Mouse (Mus musculus): ENCODE measurements around the gene Scn1b.

Scn1b gene

DNA sequence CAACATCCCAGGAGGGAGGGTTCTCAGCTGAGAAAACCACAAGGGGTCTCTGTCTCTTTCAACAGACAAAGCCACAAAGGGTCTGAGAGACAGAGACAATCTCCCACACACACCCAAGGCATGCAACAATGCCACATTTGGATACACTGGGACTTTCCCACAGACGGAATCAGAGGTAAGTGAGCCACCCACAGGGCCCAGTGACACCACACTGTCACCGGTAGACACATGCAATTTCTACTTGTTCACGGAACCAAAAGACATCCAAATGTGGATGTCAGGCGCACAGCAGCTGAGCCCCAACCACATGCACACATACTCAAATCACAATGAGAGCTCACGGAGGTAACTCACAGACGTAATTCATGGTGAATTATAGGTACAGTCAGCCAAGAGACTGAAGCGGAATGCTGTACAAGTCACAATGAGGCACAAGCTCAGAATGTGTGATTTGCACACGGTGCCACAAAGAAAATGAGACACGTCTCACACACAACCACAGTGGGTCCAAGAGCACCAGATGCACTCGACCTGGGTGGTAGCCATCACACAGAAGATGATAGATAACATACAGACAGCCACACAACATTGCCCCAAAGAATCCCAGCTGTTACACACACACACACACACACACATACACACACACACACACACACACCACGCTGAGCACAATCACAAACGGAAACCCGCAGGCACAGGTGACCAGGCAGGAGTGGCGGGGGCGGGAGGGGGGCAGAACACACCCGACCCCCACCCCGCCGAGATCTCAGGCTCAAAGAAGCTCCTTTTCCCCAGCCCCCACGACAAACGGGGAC, 23.2 kb upstream of the Scn1b start:
- in situ Hi-C loops (cut with MseI, MboI): no loop called here

DNA sequence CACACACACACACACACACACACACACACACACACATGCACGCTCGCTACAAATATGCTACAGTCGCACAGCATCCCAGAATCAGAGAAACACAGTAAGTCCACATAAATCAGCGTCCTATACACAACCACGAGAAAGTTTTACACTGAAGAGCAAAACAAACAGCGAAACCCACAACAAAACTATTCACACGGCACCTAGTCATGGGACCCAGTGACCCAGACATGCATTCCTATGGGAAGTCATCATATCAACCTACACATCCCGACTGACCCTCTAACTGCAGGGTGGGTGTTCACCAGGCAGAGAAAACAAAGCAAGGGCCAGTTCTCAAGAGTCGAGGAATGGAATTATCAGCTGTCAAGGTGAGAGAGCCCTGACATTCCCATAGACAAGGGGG, 22.5 kb upstream of the Scn1b start:
- in situ Hi-C loops (cut with MseI, MboI): no loop called here

DNA sequence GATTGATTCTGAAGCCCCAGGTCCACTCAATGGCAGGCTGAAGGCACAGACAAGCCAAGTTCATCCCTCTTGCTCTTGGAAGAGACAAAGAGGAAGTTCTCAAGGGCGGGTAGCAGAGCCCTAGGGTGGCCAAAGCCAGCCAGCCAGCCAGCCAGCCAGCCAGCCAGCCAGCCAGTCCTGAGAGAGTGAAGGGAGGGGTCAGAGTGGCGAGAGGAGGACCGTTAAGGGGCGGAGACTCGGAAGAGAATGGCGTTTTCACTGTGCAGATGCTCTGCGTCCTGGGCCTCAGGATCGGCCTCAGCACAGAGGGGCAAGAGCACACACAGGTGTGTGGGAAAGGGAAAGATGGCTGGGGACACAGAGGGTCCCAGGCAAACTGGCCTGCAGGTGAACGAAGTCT, 22.0 kb upstream of the Scn1b start:
- in situ Hi-C loops (cut with MseI, MboI): no loop called here

DNA sequence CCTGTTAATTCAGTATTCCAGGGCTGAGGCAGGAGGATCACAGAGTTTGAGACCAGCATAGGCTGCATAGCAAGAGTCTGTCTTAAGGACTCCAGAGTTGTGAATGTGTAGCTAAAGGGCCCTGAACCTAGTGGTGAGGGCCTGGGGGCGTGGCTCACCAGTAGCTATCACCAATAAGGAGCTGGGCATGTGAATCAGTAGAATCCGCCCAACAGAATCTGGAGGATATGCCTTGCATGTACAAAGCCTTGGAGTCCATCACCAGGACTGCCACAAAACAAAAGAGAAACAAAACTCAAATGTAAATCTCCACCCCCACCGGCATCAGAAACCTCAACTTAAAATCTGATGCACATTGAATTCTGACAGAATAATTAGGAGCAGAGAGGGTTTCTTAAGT, 21.3 kb upstream of the Scn1b start:
- in situ Hi-C loops (cut with MseI, MboI): no loop called here

DNA sequence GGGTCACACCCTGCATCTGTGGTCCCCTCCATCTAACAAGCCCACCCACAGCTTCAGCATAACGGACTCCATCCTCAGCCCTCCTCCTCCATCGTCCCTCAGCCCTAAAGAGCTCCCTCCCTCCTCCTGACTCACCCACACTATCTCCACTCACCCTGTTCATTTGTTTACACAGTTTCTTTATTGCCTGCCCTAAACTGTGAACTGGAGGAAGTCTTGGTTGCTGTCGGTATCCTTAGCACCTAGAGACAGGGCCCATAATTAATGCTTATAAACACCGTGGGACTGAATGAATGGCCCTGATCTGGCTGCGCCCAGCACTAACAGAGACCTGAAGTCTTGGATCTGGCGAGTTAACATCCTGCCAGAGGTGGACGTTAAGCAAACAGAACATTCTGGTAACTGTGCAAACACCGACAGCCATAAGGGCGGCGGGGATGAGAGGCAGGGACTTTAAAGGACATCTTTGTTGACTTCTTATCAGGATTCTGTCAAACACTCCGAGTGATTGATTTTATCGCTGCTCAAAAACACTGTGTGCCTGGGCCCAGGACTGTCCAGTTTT, 18.9 kb upstream of the Scn1b start:
- in situ Hi-C loops (cut with MseI, MboI): no loop called here

DNA sequence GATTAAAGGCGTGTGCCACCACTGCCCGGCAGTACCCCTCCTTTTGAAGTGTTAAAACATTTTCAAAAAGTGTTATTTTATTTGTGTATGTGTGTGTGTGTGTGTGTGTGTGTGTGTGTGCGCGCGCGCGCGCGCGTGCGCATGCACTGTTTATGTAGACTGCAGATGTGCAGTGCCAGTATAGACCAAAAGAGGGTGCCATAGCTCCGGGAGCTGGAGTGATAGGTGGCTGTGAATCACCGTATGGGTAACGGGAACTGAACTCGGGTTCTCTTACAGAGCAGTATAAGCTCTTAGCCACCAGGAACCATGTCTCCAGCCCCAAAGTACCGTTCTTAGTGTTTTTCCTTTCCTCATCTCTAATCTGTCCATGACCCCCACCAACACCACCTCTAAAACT, 18.1 kb upstream of the Scn1b start:
- in situ Hi-C loops (cut with MseI, MboI): no loop called here

DNA sequence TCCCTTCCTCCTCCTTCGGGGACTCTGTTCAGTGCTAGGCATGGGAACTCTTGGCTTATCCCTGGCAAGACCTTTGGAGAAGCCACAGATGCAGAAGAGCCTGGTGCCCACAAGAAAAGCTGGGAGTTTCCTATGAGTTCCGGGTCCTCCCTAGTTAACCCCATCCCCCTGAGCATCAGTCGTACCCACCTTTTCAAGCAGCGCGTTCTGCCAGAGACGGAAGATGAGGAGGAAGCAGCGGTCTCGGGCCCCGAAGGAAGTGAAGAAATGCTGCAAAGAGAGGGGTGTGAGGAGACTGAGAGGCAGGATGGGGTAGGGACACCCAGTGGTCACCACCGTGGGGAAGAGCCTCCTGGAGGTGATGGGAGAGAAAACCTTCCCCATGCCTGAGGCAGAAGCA, 14.1 kb upstream of the Scn1b start:
- in situ Hi-C loops (cut with MseI, MboI): no loop called here

DNA sequence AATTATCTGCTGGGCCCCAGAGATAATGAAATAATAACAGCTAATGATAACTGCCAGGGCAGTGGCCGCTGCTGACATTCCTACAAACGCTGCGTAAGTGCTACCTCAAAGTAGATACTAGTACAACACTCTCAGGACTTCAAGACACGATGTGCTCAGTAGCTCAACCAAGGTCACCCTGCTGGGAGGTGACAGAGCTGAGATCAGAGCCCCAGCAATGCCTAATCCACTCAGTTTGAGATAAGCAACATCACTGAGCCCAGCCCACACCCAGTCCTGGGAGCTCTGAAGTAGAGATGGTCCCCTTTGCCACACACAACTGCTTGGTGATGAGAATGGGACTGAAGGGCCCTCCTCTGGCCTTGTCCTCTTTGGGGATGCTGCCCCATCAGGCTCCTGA, 13.5 kb upstream of the Scn1b start:
- in situ Hi-C loops (cut with MseI, MboI): no loop called here

DNA sequence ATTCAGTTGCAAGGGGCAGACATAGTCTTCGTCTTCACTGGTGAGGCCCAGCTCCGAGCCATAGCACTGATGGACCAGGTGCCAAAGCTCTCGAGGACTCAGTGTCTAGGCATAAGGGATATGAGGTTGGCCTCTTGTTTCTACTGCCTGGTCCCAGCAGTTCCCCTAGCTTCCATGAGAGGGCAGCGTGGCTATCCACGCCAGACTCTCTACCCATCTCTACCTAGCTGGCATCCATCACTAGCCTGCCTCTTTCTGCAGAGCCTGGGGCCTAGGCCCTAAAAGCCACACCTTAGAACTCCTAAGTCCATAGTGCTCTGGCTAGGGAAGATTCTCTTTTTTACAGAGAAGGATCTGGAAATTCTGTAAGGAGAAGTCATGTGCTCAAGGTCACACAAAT, 13.0 kb upstream of the Scn1b start:
- in situ Hi-C loops (cut with MseI, MboI): no loop called here

DNA sequence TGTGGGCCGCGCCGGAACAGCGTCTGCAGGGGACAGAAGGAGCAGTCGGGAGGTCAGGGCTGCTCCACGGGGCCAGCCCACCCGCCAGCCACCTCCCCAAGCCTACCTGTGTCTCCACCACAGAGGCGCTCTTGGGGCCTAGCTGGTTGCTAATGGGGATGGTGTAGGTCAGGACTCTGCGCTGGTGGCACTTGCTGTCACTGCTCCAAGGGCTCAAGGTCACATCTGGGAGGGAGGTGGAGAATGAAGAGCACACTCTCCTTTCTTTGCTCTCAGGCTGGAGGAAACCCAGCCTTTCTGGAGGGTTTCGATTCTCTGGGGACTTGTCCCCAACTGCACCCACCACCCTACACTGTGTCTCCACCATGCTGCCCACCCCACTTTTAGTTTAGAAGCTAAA, 8.9 kb upstream of the Scn1b start:
- in situ Hi-C loops (cut with MseI, MboI): no loop called here

DNA sequence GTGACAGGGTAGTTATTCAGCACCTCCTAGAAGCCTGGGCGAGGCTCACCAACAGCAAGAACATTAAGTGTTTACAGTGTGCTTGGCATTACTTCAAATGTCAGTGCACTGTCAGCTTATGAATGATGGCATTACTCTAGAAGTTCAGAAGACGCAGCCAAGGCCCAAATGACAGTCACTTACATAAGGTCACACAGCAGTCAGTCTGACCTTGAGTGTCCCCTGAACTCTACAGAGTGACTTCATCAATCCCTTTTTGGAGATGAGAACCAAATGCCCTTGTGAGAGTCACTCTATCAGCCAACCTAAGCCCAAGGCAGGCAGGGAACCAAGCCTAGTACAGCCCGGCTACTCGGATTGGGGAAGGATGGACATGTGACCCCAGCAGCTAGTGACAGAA, 5.1 kb upstream of the Scn1b start:
- in situ Hi-C loops (cut with MseI, MboI): loop anchor here in 1 of 2 experiments (5.0 kb wide), 1 partner anchor 40 kb away; no protein-coding TSS in a partner anchor

DNA sequence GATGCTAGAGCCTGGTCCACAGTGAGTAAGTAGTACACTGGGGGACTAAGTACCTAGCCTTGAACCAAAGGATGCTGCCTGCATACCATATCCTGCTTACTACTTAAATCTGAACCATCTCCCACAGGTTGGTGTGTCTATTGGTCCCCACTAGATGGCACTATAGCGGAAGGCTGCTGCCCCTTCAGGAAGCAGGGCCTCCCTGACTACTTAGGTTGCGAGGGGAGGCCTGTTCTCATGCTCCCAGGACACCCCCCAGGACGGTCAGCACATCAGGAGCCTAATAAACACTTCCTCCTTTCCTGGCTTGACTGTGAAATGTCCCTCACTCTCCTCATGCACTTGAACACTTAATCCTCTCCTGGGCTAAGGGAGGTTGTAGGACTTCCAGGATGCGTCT, 4.0 kb upstream of the Scn1b start:
- in situ Hi-C loops (cut with MseI, MboI): loop anchor here in 1 of 2 experiments (5.0 kb wide), 1 partner anchor 41 kb away; no protein-coding TSS in a partner anchor

DNA sequence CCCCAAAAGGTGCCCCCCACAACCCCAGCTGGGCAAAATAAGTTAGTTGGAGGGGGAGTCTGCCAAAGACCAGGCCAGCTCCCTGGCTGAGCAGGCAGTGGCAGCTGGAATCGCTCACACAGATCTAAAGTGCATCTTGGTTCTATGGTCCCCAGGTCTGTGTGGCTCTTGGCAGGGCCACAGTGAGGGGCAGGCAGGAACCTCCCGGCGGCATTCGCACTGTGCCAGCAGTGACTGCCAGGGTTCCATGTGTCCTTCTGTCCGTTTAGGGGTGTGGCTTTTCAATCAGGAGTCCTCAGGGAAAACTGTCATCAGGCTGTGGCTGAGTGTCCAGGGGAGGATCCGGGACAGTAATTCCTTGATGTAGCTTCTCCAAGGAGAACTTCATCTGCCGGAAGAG, 3.4 kb upstream of the Scn1b start:
- in situ Hi-C loops (cut with MseI, MboI): loop anchor here in 1 of 2 experiments (5.0 kb wide), 1 partner anchor 42 kb away; no protein-coding TSS in a partner anchor

DNA sequence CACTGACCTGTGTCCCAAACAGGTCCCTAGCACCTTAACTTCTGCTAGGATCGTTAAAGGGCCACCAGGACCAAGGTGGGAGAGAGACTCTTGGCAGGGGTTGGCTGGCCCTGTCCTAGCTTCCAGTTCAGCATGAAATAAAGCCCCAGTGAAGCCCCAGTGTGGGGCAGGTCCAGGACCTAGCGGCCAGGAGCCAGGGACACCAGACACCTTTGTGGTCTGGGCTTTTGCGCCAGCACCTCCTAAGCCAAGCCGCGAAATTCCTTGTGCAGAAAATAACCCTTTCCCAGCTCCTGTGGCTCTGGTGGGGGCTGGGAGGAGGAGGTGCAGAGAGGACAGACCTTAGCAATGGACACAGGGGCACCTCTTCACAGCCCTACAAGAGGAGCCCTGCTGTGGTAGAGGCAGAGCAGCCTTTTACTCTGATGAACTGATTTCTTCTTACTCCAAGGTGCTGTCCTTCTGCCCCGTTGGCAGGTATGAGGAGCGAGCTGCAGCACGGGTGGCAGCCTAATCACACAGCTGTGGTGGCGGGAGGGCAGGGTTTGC, 1.4 kb upstream of the Scn1b start:
- in situ Hi-C loops (cut with MseI, MboI): no loop called here

DNA sequence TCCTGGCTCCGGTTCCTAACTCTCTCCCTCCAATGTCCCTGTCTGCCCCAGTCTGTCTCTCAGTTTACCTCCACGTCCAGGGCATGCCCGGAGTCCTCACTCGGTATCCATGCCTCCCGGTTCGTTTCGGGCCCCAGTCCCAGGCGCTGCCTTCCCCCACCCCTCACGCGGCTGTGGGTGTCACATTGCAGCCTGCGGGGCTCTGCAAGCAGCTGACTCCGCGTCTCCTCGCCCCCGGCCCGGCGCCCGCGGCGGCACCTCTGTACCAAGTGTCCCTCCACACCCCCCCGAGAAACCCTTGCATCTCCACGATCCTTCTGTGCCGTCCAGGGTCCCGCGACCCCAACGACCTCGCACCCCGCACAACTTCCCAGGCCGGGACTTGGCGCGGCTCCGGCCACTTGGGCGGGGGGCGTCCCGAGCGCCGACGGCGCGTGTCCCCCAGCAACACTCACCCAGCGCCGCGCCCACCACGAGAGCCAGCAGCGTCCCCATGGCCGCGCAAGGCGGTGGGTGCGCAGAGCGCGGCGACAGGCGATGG, 522 bp downstream of the Scn1b start:
- in situ Hi-C loops (cut with MseI, MboI): no loop called here

DNA sequence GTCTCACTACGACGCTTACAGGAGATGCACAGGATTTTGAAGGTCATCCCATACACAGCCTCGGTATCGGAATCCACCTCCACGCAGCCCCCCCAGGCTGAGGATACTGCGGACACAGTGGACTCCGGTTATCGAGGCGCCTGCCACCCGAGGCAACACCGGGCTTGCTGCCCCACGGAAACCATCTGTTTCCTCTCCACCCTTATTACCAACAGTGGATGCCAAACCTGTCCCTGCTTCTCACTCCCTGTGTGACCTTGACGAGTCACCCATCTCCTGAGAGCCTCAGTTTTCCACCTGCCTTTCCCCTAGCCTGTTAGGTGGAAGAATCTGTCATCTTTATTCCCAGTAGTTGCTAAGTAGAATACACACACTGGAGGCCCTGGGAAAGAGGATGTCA, 1.7 kb downstream of the Scn1b start:
- in situ Hi-C loops (cut with MseI, MboI): no loop called here

DNA sequence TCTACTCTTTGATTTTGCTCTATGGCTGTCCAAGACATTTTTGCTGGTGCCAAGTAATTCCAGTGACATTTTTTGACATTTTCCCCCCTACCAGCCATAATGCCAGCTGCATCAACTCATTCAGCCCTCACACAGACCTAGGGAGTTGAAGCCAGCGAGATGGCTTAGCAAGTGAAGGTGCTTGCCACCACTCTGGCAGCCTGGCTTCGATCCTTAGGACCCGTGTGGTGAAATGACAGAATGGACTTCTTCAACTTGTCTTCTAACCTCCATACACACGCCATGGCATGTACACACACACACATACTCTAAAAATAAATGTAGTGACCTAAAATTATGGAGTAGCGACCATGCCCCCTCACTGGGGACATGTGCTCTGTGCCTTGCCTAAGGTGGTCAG, 2.4 kb downstream of the Scn1b start:
- in situ Hi-C loops (cut with MseI, MboI): no loop called here

DNA sequence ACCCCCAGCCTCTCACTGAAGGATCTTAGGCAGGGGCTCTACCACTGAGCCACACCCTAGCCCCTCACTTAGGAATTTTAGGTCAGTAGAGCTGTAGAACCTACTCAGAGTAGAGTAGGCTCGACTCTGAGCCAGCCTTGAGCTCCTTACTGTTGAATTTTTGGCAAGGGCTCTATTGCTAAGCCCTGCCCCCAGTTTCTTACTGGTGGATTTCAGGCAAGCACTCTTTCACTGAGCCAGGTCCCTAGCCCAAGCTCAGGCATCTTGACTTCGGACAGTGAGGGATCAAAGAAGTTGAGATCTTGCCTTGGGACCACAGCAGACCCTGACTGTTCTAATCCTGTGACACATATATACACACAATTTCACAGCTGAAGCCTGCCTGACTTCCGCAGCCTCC, 3.1 kb downstream of the Scn1b start:
- in situ Hi-C loops (cut with MseI, MboI): no loop called here

DNA sequence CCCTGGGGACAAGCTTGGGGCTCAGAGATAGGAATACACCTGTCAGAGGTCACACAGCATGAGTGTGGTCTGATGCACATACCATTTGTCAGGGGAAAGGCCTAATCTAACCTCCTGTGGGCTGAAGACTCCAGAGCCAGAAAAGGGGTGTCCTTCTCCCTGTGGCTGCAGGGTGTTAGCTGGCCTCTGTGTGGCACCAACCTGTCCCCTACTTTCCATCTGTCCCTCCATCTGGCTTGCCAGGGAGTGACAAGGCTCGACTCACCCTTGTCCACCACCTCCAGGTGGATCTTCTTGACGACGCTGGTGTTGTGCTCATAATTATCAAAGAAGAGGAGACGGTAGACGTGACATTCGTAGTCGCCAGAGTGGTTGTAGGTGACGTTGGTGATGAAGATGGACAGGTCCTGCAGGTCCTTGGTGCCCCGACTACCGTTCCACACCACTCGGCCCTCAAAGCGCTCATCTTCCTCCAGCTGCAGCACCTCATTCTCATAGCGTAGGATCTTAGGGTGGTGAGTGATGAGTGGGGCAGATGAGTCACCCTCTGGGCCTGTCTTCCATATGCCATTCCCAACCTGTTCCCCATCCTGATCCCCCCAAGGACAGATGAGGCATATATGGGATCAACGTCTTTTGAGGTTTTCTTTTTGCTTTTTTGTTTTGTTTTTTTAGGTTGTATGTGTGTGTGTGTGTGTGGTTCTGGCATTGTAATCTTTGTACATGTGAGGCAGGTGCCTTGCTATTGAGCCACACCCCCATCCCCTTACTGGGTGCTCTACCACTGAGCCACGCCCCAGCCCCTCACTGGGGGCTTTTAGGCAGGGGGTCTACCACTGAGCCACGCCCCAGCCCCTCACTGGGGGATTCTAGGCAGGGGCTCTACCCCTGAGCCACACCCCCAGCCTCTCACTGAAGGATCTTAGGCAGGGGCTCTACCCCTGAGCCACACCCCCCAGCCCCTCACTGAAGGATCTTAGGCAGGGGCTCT, 3.9 kb downstream of the Scn1b start:
- in situ Hi-C loops (cut with MseI, MboI): no loop called here

DNA sequence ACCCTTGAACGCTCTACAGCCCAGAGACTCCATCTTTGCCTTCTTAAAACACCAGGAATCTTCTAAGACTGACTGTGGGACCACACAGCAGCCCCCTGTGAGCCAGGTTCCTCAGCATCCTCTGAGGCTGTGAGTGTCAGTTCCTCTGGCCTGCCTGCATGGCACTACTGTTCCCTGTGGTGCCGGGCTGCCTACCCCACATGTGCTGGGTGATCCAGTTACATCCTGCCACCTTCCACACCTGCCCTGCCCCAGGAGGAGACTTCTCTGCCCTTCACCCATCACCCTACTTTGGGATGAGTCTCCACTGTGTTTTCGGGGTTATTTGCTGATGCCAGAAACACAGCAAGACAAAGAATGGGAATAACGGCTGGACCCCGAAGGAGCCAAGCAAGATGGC, 7.2 kb downstream of the Scn1b start:
- in situ Hi-C loops (cut with MseI, MboI): no loop called here

DNA sequence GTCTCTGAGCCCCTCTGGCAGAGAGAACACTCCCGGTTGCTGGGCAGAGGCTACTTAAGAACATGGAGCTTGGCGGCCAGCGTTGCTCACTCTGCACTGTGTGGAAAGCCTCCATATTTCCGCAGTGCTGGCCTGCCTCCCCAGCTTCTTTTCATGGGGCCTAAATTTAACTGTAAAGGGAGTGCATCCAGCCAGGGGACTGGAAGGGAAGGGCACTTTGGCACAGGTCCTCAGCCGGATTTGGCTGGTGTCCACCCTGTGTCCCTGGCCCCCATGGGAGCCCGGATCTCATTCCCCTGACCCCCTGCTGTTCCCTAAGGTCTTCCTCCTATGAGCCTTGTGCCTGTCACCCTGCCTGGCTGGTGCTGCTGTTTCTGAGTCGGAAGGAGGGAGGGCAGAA, 8.3 kb downstream of the Scn1b start:
- in situ Hi-C loops (cut with MseI, MboI): no loop called here

DNA sequence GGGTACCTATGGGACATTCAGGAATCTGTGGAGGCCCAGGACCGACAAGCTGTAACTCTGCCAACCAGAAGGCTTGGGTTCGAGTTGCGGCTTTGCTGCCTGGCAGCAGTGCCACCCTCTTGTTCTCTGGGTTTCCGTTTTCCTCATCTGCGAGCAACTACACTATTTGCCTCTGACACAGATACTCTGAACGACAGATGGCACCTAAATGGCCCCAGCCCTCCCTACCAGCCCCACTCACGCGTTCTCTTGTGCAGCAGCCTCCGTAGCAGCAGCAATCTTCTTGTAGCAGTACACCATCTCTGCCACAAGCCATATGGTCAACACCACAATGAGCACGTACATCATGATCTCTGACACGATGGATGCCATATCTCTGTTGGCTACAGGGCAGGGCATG, 9.3 kb downstream of the Scn1b start:
- in situ Hi-C loops (cut with MseI, MboI): no loop called here

Measured in mouse trophoblast stem cell (cell line).